Mouse (Mus musculus): ENCODE measurements around the gene Ddias.

DNA sequence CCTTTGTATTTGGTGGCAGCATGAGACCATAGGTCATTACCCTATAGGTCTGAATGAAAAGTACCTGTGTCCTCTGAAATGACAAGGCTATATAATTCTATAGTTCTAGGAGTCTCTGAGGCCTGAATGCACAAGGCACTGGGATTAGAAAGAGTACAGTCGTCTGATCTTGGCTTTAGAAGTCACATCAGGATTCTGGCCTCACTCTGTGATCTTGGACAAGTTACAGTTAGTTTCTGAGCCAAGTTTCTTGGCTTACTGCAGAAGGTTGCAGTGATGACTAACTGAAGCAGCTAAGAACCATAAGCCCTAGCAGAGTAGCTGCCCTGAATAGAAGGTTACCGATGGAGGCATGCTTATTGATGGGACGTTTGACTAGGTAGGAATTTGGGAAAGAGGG is 2.0 kb upstream of the Ddias start:
- TF ChIP-seq CTCF (conservative IDR thresholded peaks at IDR 0.05; ENCODE audit: low read length) (no peak), POU5F1 (IDR thresholded peaks at IDR 0.05; ENCODE audit: borderline replicate concordance, low read length) (no peak), NANOG (IDR thresholded peaks at IDR 0.05; ENCODE audit: borderline replicate concordance, low read length) (no peak)
